Mouse (Mus musculus) hindbrain, embryonic 14.5 days (tissue): ENCODE measurements at regions not wholly inside any gene's neighbourhood (a gene's known extent, or its start where the extent isn't known, plus 50 kb on each side); places are given as distances from the start of the nearest gene placed in this dataset.

Source experiments
- ATAC-seq: fragments of 200-750 bp; cut with Nextera tagmentation; 2 replicates; pipeline ENCODE4 v1.8.0; 2017; ENCODE audit warnings: moderate number of reproducible peaks, mild to moderate bottlenecking, moderate TSS enrichment, moderate library complexity; ENCODE audit not compliant: low FRiP score
- DNase-seq: peaks from one replicate; pipeline ENCODE4 v3.0.0-alpha.2; 2015; ENCODE audit warnings: low spot score
- H3K27ac ChIP-seq: fragments of 300-500 bp; sonication (generic); 2 replicates; pipeline ENCODE4 v1.5.1; 2014; ENCODE audit warnings: mild to moderate bottlenecking, moderate library complexity
- H3K27me3 ChIP-seq: fragments of 300-500 bp; sonication (generic); 2 replicates; pipeline ENCODE4 v1.6.1; 2014; ENCODE audit warnings: mild to moderate bottlenecking, low read length, mixed read lengths; ENCODE audit not compliant: control insufficient read depth, insufficient read depth
- H3K36me3 ChIP-seq: fragments of 300-500 bp; sonication (generic); replicated peaks from 2 replicates; pipeline ENCODE4 v1.6.1; 2014; ENCODE audit not compliant: control insufficient read depth, insufficient read depth
- H3K4me1 ChIP-seq: fragments of 300-500 bp; sonication (generic); replicated peaks from 2 replicates; pipeline ENCODE4 v1.6.1; 2014; ENCODE audit warnings: antibody characterized with exemption, low read length, mixed read lengths; ENCODE audit not compliant: control insufficient read depth, insufficient read depth
- H3K4me2 ChIP-seq: fragments of 300-500 bp; sonication (generic); replicated peaks from 2 replicates; pipeline ENCODE4 v1.6.1; 2014; ENCODE audit warnings: mild to moderate bottlenecking, moderate library complexity
- H3K4me3 ChIP-seq: fragments of 300-500 bp; sonication (generic); replicated peaks from 2 replicates; pipeline ENCODE4 v1.5.1; 2014; ENCODE audit warnings: mild to moderate bottlenecking, low read length
- H3K9ac ChIP-seq: fragments of 300-500 bp; sonication (generic); 2 replicates; pipeline ENCODE4 v1.6.1; 2014
- H3K9me3 ChIP-seq: fragments of 300-500 bp; sonication (generic); 2 replicates; pipeline ENCODE4 v1.6.1; 2016; ENCODE audit warnings: low read length; ENCODE audit not compliant: control insufficient read depth
- WGBS: fragments of 180-500 bp; shearing (Covaris S2); extraction: QIAGEN DNeasy Blood & Tissue Kit; methylation state at CpG from one replicate; pipeline ENCODE4 v1.1.7; 2014; 5-methylcytosine and 5-hydroxymethylcytosine counted together

DNA sequence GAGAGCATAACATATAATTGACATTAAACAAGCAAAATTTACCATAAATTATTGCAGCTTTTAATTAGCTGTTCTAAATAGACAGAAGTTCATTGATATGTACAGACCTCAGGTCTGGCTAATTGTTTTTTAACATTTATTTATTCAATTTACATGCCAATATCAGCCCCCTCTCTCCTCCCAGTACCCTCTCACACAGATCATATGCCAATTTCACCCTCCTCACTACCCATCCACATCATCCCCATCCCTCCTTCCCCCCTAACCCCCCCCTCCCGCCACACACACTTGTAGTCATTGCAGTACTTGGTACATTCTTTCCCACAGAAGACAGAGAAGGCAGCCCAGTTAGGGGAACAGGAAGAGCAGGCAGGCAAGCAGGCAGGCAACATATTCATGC lies 91.4 kb upstream of the Npsr1 start:
- H3K27me3 ChIP-seq: no peaks in the 10 kb centered on the region
- no peaks in the 10 kb centered on the region for H3K36me3 ChIP-seq
- no peak overlapping the region for H3K4me3 ChIP-seq
- H3K4me2 ChIP-seq: no peak overlapping the region
- no peak for DNase-seq
- 78% methylated on average over 1 of the region's 1 CpGs for WGBS
- no peaks in the 10 kb centered on the region for H3K4me1 ChIP-seq
- no peaks in the 10 kb centered on the region for H3K9me3 ChIP-seq
- H3K27ac ChIP-seq: no peak overlapping the region
- H3K9ac ChIP-seq: no peak overlapping the region
- no peak for ATAC-seq

DNA sequence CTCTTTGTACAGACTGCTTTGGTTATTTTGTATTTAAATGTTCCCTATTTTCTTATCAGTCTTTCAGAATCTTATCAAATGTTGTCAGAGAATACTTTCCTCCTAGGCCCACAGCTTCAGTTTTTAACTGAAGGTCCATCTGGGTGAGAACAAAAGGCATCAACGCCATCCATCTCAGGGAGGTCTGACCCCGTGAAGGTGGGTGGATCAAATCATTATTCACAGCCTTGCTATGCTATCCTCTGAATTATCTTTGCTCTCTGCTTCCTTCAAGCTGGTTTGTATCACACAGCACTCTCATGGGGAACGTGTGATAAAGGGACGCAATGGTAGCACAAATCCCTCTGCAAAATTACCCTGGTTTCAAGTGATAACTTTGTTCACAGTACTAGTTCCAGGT lies 59.5 kb upstream of the Npsr1 start:
- WGBS: 54% methylated on average over 4 of the region's 4 CpGs
- H3K27ac ChIP-seq: no peak overlapping the region
- ATAC-seq (no peak), DNase-seq (no peak)
- H3K9me3 ChIP-seq: no peaks in the 10 kb centered on the region
- H3K36me3 ChIP-seq: no peaks in the 10 kb centered on the region
- H3K9ac ChIP-seq: no peak overlapping the region
- no peaks in the 10 kb centered on the region for H3K27me3 ChIP-seq
- no peak overlapping the region for H3K4me2 ChIP-seq
- H3K4me3 ChIP-seq: no peak overlapping the region
- H3K4me1 ChIP-seq: no peaks in the 10 kb centered on the region
